Mouse (Mus musculus) brown adipose tissue, adult 24 weeks (tissue): ENCODE measurements around the gene Pacsin1. TPM values are rescaled to one million over a fixed set of nuclear protein-coding genes. Genes with fewer than 3 reads are reported as not detected.
A peak's percentile ranks its signal among the peaks of the same experiment; 100 is the strongest.

Experiments used
- H3K27ac ChIP-seq: fragments of 200-500 bp; replicated peaks from 2 replicates; pipeline ENCODE4 v1.5.1; 2012; ENCODE audit warnings: low read depth, mild to moderate bottlenecking, low read length
- H3K4me1 ChIP-seq: fragments of 200-500 bp; 2 replicates; pipeline ENCODE4 v1.6.1; 2012; ENCODE audit warnings: low read length, mixed read lengths; ENCODE audit not compliant: control insufficient read depth, insufficient read depth, insufficient read length
- H3K4me3 ChIP-seq: fragments of 200-500 bp; 2 replicates; pipeline ENCODE4 v1.5.1; 2012; ENCODE audit warnings: low read depth, mild to moderate bottlenecking, low read length, moderate library complexity; ENCODE audit not compliant: insufficient read depth
- polyA plus RNA-seq: library from polyadenylated mRNA; stranded (reverse); fragments of >200 nt; gene quantifications from 2 replicates; pipeline ENCODE4 v1.2.4, GENCODE M21; 2012; ENCODE audit not compliant: missing spikeins, insufficient read depth, insufficient read length

Pacsin1 gene
- polyA plus RNA-seq: not detected in 2 replicates

GRCm38 (mm10) chr17:27655089-27656010 lies at the start of gene Pacsin1:
Gene Pacsin1, plus strand, starts transcription at chr17:27655509.
- Histone ChIP-seq H3K4me3 (peak within 1 kb of the TSS; percentile 30), H3K27ac (no peak within 1 kb of the TSS), H3K4me1 (no peaks in the 10 kb centered on the region)

GRCm38 (mm10) chr17:27609576-27609975 lies 45.7 kb upstream of the Pacsin1 start:
- H3K27ac ChIP-seq: no peak overlapping the region
- H3K4me3 ChIP-seq: no peak overlapping the region
- peaks cover 12% of the 10 kb centered on the region for H3K4me1 ChIP-seq

GRCm38 (mm10) chr17:27610679-27611518 lies 44.4 kb upstream of the Pacsin1 start:
- Histone ChIP-seq H3K27ac (no peak overlapping the region), H3K4me3 (no peak overlapping the region), H3K4me1 (peaks cover 11% of the 10 kb centered on the region)

GRCm38 (mm10) chr17:27611519-27611884 lies 43.8 kb upstream of the Pacsin1 start:
- Histone ChIP-seq H3K4me3 (no peak overlapping the region), H3K4me1 (peaks cover 11% of the 10 kb centered on the region), H3K27ac (no peak overlapping the region)

- no peak overlapping the region for H3K27ac ChIP-seq
- H3K4me3 ChIP-seq: no peak overlapping the region
- H3K4me1 ChIP-seq: peaks cover 11% of the 10 kb centered on the region
Observed at GRCm38 (mm10) chr17:27611994-27612393, 43.3 kb upstream of the Pacsin1 start.

GRCm38 (mm10) chr17:27613016-27613415 lies 42.3 kb upstream of the Pacsin1 start:
- no peak overlapping the region for H3K4me3 ChIP-seq
- H3K27ac ChIP-seq: no peak overlapping the region
- H3K4me1 ChIP-seq: peaks cover 14% of the 10 kb centered on the region

GRCm38 (mm10) chr17:27615388-27615787 lies 39.9 kb upstream of the Pacsin1 start:
- Histone ChIP-seq H3K4me1 (peaks cover 14% of the 10 kb centered on the region), H3K4me3 (no peak overlapping the region), H3K27ac (no peak overlapping the region)

- Histone ChIP-seq H3K4me3 (no peak overlapping the region), H3K27ac (no peak overlapping the region), H3K4me1 (peaks cover 10% of the 10 kb centered on the region)
Observed at GRCm38 (mm10) chr17:27621161-27621560, 34.1 kb upstream of the Pacsin1 start.

- peak overlapping the region; percentile 87 for H3K4me3 ChIP-seq
- H3K27ac ChIP-seq: no peak overlapping the region
- peaks cover 10% of the 10 kb centered on the region for H3K4me1 ChIP-seq
Observed at GRCm38 (mm10) chr17:27621705-27622531, 33.4 kb upstream of the Pacsin1 start.

- peak overlapping the region; percentile 63 for H3K27ac ChIP-seq
- peaks cover 9% of the 10 kb centered on the region; the same call in 1 of the 2 replicates for H3K4me1 ChIP-seq
- H3K4me3 ChIP-seq: peak overlapping the region; percentile 87
Observed at GRCm38 (mm10) chr17:27622611-27623359, 32.5 kb upstream of the Pacsin1 start.

GRCm38 (mm10) chr17:27623360-27624326 lies 31.7 kb upstream of the Pacsin1 start, which contains the start of gene Nudt3:
Gene Nudt3, minus strand, starts transcription at chr17:27623495.
- Histone ChIP-seq H3K27ac (peak within 1 kb of the TSS; percentile 83), H3K4me1 (peaks cover 8% of the 10 kb centered on the region; the same call in 1 of the 2 replicates), H3K4me3 (peak within 1 kb of the TSS; percentile 87)

GRCm38 (mm10) chr17:27625455-27626251 lies 29.7 kb upstream of the Pacsin1 start:
- no peak overlapping the region for H3K27ac ChIP-seq
- H3K4me3 ChIP-seq: no peak overlapping the region
- H3K4me1 ChIP-seq: peaks cover 5% of the 10 kb centered on the region; the same call in 1 of the 2 replicates
